Mouse (Mus musculus): ENCODE measurements around the gene Ppp1r13b. TPM values are rescaled to one million over a fixed set of nuclear protein-coding genes. Genes with fewer than 3 reads are reported as not detected.

The Ppp1r13b gene
- total RNA-seq, 1 experiment from 2014 or later, result 9.8 TPM

Other genes with a start within 250 kb of the Ppp1r13b start
- 21.5 to 39.0 TPM (median 37.5 TPM) in 3 replicates for gene Ckb, start 235.8 kb downstream of the Ppp1r13b start, total RNA-seq (2017)
- 2.2 to 2.7 TPM (median 2.5 TPM) in 3 replicates for gene Trmt61a, start 230.0 kb downstream of the Ppp1r13b start, total RNA-seq (2017)
- 37.2 to 42.3 TPM (median 41.6 TPM) in 3 replicates for gene Bag5, start 194.9 kb downstream of the Ppp1r13b start, total RNA-seq (2017)
- 27.2 to 45.4 TPM (median 29.7 TPM) in 3 replicates for gene Apopt1, start 194.8 kb downstream of the Ppp1r13b start, total RNA-seq (2017)
- gene Klc1, start 149.3 kb downstream of the Ppp1r13b start, total RNA-seq (2017), result 142 to 241 TPM (median 173 TPM) in 3 replicates
- gene Xrcc3, start 94.2 kb downstream of the Ppp1r13b start, total RNA-seq (2017), result 0.11 to 2.1 TPM (median 1.9 TPM) in 3 replicates
- gene Zfyve21, start 93.9 kb downstream of the Ppp1r13b start, total RNA-seq (2017), result 1.0 to 3.8 TPM (median 3.5 TPM) in 3 replicates
- 289 to 531 TPM (median 434 TPM) in 3 replicates for gene Atp5mpl, start 58.9 kb upstream of the Ppp1r13b start, total RNA-seq (2017)
- gene Tdrd9, start 63.4 kb upstream of the Ppp1r13b start, total RNA-seq (2017), result 0.29 TPM in 1 of 3 replicates, not detected in the others
- not detected in 3 replicates for gene Rd3l, start 73.2 kb upstream of the Ppp1r13b start, total RNA-seq (2017)
- gene Aspg, start 198.6 kb upstream of the Ppp1r13b start, total RNA-seq (2017), result not detected in 3 replicates
- not detected in 3 replicates for gene Kif26a, start 238.1 kb upstream of the Ppp1r13b start, total RNA-seq (2017)